Mouse (Mus musculus) heart, adult 2 months (tissue): ENCODE results near the gene Crtc3.

ENCODE experiments used
- CTCF ChIP-seq: fragments of 200-600 bp; IDR thresholded peaks from 2 replicates; pipeline ENCODE4 v1.8.1; 2022; ENCODE audit warnings: antibody characterized with exemption, mild to moderate bottlenecking, moderate library complexity
- EP300 ChIP-seq: fragments of 200-500 bp; IDR thresholded peaks from 2 replicates; pipeline ENCODE4 v1.6.1; 2011; ENCODE audit warnings: low read depth, low read length, control low read depth; ENCODE audit not compliant: insufficient read depth
- POLR2A ChIP-seq: fragments of 200-500 bp; IDR thresholded peaks from 2 replicates; pipeline ENCODE4 v1.6.1; 2011; ENCODE audit warnings: mild to moderate bottlenecking, low read depth, low read length, control low read depth; ENCODE audit not compliant: insufficient read depth

- TF ChIP-seq POLR2A (no peak), EP300 (no peak), CTCF (no peak)
Observed at GRCm38 (mm10) chr7:80710333-80710732, 21.7 kb upstream of the Crtc3 start.
